Mouse (Mus musculus): ENCODE measurements at regions not wholly inside any gene's neighbourhood (a gene's known extent, or its start where the extent isn't known, plus 50 kb on each side); places are given as distances from the start of the nearest gene placed in this dataset.

- Histone ChIP-seq H3K27ac (ENCODE audit: low read depth) (no peak overlapping the region), H3K27me3 (replicated peaks; ENCODE audit: control insufficient read depth, insufficient read depth, low read length) (no peaks in the 10 kb centered on the region), H3K9ac (ENCODE audit: low read length) (no peak overlapping the region), H3K4me2 (ENCODE audit: low read length) (no peak overlapping the region), H3K9me3 (ENCODE audit: control insufficient read depth, low read length) (no peaks in the 10 kb centered on the region), H3K4me1 (replicated peaks; ENCODE audit: control insufficient read depth, insufficient read depth, low read length) (no peaks in the 10 kb centered on the region), H3K36me3 (ENCODE audit: control insufficient read depth, insufficient read depth, low read length) (no peaks in the 10 kb centered on the region), H3K4me3 (ENCODE audit: low read depth, low read length) (no peak overlapping the region)
- DNase-seq (ENCODE audit: low spot score) (no peak), ATAC-seq (replicated peaks; ENCODE audit: low FRiP score, low TSS enrichment, low read depth) (no peak)
- 84% methylated on average over 2 of the region's 2 CpGs for WGBS
Observed at GRCm38 (mm10) chr3:117520461-117520860, 54.2 kb upstream of the Plppr5 start.

- Histone ChIP-seq H3K4me3 (ENCODE audit: low read depth, low read length) (no peak overlapping the region), H3K9ac (ENCODE audit: low read length) (no peak overlapping the region), H3K9me3 (ENCODE audit: control insufficient read depth, low read length) (no peaks in the 10 kb centered on the region), H3K27me3 (replicated peaks; ENCODE audit: control insufficient read depth, insufficient read depth, low read length) (no peaks in the 10 kb centered on the region), H3K27ac (ENCODE audit: low read depth) (no peak overlapping the region), H3K4me2 (ENCODE audit: low read length) (no peak overlapping the region), H3K4me1 (replicated peaks; ENCODE audit: control insufficient read depth, insufficient read depth, low read length) (no peaks in the 10 kb centered on the region), H3K36me3 (ENCODE audit: control insufficient read depth, insufficient read depth, low read length) (no peaks in the 10 kb centered on the region)
- no peak for ATAC-seq (replicated peaks; ENCODE audit: low FRiP score, low TSS enrichment, low read depth)
- no peak for DNase-seq (ENCODE audit: low spot score)
Observed at GRCm38 (mm10) chr3:117508090-117508489, 66.5 kb upstream of the Plppr5 start.

GRCm38 (mm10) chr3:117506151-117506723, 68.4 kb upstream of the Plppr5 start:
- ATAC-seq (replicated peaks; ENCODE audit: low FRiP score, low TSS enrichment, low read depth): no peak
- Histone ChIP-seq H3K9ac (ENCODE audit: low read length) (no peak overlapping the region), H3K9me3 (ENCODE audit: control insufficient read depth, low read length) (no peaks in the 10 kb centered on the region), H3K4me1 (replicated peaks; ENCODE audit: control insufficient read depth, insufficient read depth, low read length) (no peaks in the 10 kb centered on the region), H3K4me2 (ENCODE audit: low read length) (no peak overlapping the region), H3K36me3 (ENCODE audit: control insufficient read depth, insufficient read depth, low read length) (no peaks in the 10 kb centered on the region), H3K27me3 (replicated peaks; ENCODE audit: control insufficient read depth, insufficient read depth, low read length) (no peaks in the 10 kb centered on the region), H3K4me3 (ENCODE audit: low read depth, low read length) (no peak overlapping the region), H3K27ac (ENCODE audit: low read depth) (no peak overlapping the region)
- no peak for DNase-seq (ENCODE audit: low spot score)
- 97% methylated on average over 1 of the region's 1 CpGs for WGBS

DNA sequence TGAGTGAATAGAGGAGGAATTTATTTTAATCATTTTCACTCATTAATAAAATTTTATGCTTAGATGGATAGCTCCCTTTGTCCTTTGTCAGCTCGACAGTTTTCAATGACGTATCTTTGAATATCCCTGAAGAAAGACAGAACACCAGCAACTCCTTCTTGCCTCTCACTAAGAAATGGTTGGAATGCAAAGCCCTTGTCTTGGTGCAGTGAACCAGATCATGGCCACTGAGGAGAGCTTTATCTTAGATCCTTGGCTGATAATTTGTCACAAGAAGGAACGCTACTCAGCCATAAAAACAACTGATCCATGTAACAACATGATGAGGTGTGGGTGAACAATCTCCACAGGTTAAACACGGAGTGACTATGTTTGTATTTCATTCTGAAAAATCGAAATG, 73.5 kb upstream of the Plppr5 start:
- 50% methylated on average over 5 of the region's 5 CpGs for WGBS
- Histone ChIP-seq H3K27me3 (replicated peaks; ENCODE audit: control insufficient read depth, insufficient read depth, low read length) (no peaks in the 10 kb centered on the region), H3K4me1 (replicated peaks; ENCODE audit: control insufficient read depth, insufficient read depth, low read length) (no peaks in the 10 kb centered on the region), H3K27ac (ENCODE audit: low read depth) (no peak overlapping the region), H3K9ac (ENCODE audit: low read length) (no peak overlapping the region), H3K9me3 (ENCODE audit: control insufficient read depth, low read length) (no peaks in the 10 kb centered on the region), H3K4me2 (ENCODE audit: low read length) (no peak overlapping the region), H3K4me3 (ENCODE audit: low read depth, low read length) (no peak overlapping the region), H3K36me3 (ENCODE audit: control insufficient read depth, insufficient read depth, low read length) (no peaks in the 10 kb centered on the region)
- DNase-seq (ENCODE audit: low spot score) (no peak), ATAC-seq (replicated peaks; ENCODE audit: low FRiP score, low TSS enrichment, low read depth) (no peak)

DNA sequence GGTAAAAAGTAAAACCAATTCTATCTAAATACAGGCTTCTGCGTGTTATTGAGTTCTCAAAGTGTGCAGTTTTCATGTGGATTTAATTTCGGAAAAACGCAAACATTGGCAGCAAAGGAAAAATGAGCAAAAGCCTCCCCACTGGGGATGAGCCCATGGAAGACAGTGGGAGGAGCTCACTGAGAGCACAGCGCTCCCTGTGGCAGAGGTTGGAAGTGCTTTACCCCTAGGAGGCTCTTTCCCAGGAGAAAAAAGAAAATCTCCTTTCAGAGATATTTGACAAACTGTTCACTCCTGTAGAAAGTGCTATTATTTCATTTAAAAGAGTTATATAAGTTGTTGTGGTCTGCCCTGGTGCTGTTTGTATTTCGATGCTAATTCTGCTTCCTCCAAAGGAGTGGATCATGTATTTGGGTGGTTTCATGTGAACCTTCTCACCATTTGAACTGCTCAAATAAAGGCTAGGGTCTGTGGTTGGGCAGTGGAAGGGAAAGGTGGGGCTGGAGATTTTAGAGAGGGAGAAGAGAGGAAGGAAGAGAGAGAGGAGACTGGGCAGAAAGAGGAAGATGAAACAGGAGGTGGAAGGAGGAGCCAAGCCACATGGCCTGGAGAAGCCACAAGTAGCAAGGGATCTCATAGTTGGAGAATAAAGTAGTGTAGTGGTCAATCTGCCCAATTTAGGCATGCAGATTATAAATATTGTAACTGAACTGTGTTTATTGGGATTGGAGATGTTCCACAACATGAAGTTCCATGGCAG, 76.3 kb upstream of the Plppr5 start:
- no peak for DNase-seq (ENCODE audit: low spot score)
- WGBS: 87% methylated on average over 5 of the region's 5 CpGs

DNA sequence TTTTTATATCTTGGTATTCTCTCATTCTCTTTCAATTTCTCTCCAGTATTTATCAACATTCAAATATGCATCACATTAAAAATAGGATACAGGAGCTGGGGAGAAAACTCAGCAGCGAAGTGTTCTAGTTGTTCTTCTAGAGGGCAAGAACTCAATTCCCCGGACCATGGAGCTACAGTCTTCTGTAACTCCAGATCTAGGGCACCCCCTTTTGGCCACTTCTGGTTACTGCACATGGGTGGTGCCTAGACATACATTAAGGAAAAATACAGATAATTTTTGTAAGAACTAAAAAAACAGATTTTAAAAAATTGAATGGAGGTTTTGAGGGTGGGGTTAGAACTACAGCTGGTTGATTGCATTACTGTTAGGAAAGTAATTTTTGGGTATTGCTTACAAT, 80.5 kb upstream of the Plppr5 start:
- H3K36me3 ChIP-seq (ENCODE audit: control insufficient read depth, insufficient read depth, low read length): no peaks in the 10 kb centered on the region
- no peak overlapping the region for H3K27ac ChIP-seq (ENCODE audit: low read depth)
- no peaks in the 10 kb centered on the region for H3K9me3 ChIP-seq (ENCODE audit: control insufficient read depth, low read length)
- H3K4me1 ChIP-seq (replicated peaks; ENCODE audit: control insufficient read depth, insufficient read depth, low read length): no peaks in the 10 kb centered on the region
- WGBS: 61% methylated on average over 2 of the region's 2 CpGs
- H3K4me2 ChIP-seq (ENCODE audit: low read length): no peak overlapping the region
- DNase-seq (ENCODE audit: low spot score): no peak
- no peak for ATAC-seq (replicated peaks; ENCODE audit: low FRiP score, low TSS enrichment, low read depth)
- no peak overlapping the region for H3K9ac ChIP-seq (ENCODE audit: low read length)
- H3K4me3 ChIP-seq (ENCODE audit: low read depth, low read length): no peak overlapping the region
- no peaks in the 10 kb centered on the region for H3K27me3 ChIP-seq (replicated peaks; ENCODE audit: control insufficient read depth, insufficient read depth, low read length)

More for the DNA sequence above, 76.3 kb upstream of the Plppr5 start:
- Histone ChIP-seq H3K27me3 (replicated peaks; ENCODE audit: control insufficient read depth, insufficient read depth, low read length) (no peaks in the 10 kb centered on the region), H3K9ac (ENCODE audit: low read length) (no peak overlapping the region), H3K4me1 (replicated peaks; ENCODE audit: control insufficient read depth, insufficient read depth, low read length) (no peaks in the 10 kb centered on the region), H3K4me2 (ENCODE audit: low read length) (no peak overlapping the region), H3K27ac (ENCODE audit: low read depth) (no peak overlapping the region), H3K36me3 (ENCODE audit: control insufficient read depth, insufficient read depth, low read length) (no peaks in the 10 kb centered on the region), H3K4me3 (ENCODE audit: low read depth, low read length) (no peak overlapping the region), H3K9me3 (ENCODE audit: control insufficient read depth, low read length) (no peaks in the 10 kb centered on the region)
- no peak for ATAC-seq (replicated peaks; ENCODE audit: low FRiP score, low TSS enrichment, low read depth)

DNA sequence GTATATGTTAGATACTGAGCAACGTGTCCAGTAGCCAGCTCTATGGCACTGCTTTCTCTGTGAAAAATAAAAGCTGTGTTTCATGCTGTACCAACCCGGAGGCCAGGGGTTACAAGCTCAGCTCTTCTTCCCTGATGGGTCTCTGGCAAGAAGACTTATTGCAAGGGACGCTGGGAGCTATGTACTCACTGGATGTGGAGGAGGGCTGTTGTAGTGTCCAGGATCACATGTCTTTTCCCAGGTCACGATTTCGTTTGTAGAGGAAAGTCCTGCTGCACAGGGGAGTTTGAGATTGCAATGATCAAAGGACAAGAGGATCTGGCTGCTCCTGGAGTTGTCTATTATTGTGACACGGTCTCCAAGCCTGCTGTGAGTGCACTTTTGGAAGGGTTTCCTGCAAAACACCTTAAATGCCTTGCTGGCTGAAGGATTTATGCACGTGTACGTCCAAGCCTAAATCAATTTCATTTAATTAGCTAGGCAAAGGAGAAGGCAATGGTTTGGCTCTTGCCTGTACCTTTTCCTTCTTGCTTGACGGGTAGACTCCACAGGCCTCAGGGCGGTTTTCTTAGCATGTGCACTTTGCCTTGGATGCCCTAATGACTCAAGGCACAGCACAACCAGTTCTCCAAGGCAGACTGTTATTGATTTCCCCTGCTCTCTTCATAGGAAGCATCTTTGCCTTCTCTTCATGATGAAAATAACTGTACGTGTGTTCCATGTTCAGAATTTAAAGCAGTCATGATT, 87.2 kb upstream of the Plppr5 start:
- DNase-seq (ENCODE audit: low spot score): no peak

DNA sequence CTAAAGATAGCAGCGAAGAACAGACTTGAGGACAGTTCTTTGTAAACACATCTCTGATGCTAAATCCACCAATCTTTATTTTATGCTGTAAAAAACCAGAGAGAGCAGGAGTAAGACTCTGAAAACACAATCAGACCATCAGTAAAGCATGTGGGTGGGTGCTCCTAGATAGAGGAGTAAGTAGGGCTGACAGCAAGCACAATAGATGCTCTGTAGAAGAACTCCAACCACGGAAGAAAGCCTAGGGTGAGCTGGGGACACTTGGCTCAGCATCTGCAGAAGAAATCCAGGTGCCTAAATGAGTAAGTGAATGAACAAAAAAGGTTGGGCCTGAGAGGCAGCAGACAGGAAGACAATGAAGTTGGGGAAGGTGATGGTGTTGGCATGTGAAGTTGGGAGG, 88.3 kb upstream of the Plppr5 start:
- Histone ChIP-seq H3K27ac (ENCODE audit: low read depth) (no peak overlapping the region), H3K36me3 (ENCODE audit: control insufficient read depth, insufficient read depth, low read length) (no peaks in the 10 kb centered on the region), H3K27me3 (replicated peaks; ENCODE audit: control insufficient read depth, insufficient read depth, low read length) (no peaks in the 10 kb centered on the region), H3K4me1 (replicated peaks; ENCODE audit: control insufficient read depth, insufficient read depth, low read length) (no peaks in the 10 kb centered on the region), H3K4me2 (ENCODE audit: low read length) (no peak overlapping the region), H3K4me3 (ENCODE audit: low read depth, low read length) (no peak overlapping the region), H3K9me3 (ENCODE audit: control insufficient read depth, low read length) (no peaks in the 10 kb centered on the region), H3K9ac (ENCODE audit: low read length) (no peak overlapping the region)
- DNase-seq (ENCODE audit: low spot score) (no peak), ATAC-seq (replicated peaks; ENCODE audit: low FRiP score, low TSS enrichment, low read depth) (no peak)
- WGBS: 87% methylated on average over 2 of the region's 2 CpGs

More for the DNA sequence above, 87.2 kb upstream of the Plppr5 start:
- Histone ChIP-seq H3K4me3 (ENCODE audit: low read depth, low read length) (no peak overlapping the region), H3K9ac (ENCODE audit: low read length) (no peak overlapping the region), H3K9me3 (ENCODE audit: control insufficient read depth, low read length) (no peaks in the 10 kb centered on the region), H3K36me3 (ENCODE audit: control insufficient read depth, insufficient read depth, low read length) (no peaks in the 10 kb centered on the region), H3K27ac (ENCODE audit: low read depth) (no peak overlapping the region), H3K27me3 (replicated peaks; ENCODE audit: control insufficient read depth, insufficient read depth, low read length) (no peaks in the 10 kb centered on the region), H3K4me2 (ENCODE audit: low read length) (no peak overlapping the region), H3K4me1 (replicated peaks; ENCODE audit: control insufficient read depth, insufficient read depth, low read length) (no peaks in the 10 kb centered on the region)
- ATAC-seq (replicated peaks; ENCODE audit: low FRiP score, low TSS enrichment, low read depth): no peak
- 64% methylated on average over 11 of the region's 11 CpGs for WGBS

All from intestine, embryonic 14.5 days (tissue).